Comparison of ENCODE assay signal across 27 mouse cellular contexts in genomic region chr9:85079975-85080374, GRCm38 (mm10).
DNase-seq lines count a peak whose midpoint lies in the region; ATAC-seq and TF ChIP-seq lines count a peak whose summit lies in the region.
"Had no signal": no experiment of that assay in that cellular context is flagged by ENCODE, and none has a peak within 500 bp of the region (broad histone marks: within the 10 kb centered on the region; RNA-seq: fewer than 3 reads in every experiment).

No protein-coding gene starts in this region.

- DNase-seq in stomach, postnatal 0 days (ENCODE audit: low spot score) = no peak
- DNase-seq in liver, embryonic 13.5 days = no peak
- DNase-seq in yolk sac, embryonic 10.5 days (ENCODE audit: low spot score) = peak; percentile 73
- DNase-seq in gastrocnemius, postnatal 36 days = no peak
- no peak for DNase-seq in adrenal gland, postnatal 36 days
- DNase-seq: adrenal gland, adult 8-10 months; B cell, adult 2 months; cerebellum, adult 2 months; cerebellum, postnatal 25 days; layer of hippocampus, postnatal 36 days; right cerebral cortex, adult 18-20 months; right cerebral cortex, postnatal 4 days had no signal

- no peaks in the 10 kb centered on the region for H3K36me3 ChIP-seq in kidney, embryonic 16.5 days (ENCODE audit: insufficient read depth, low read length)
- H3K36me3 ChIP-seq in kidney, embryonic 14.5 days (ENCODE audit: control insufficient read depth, insufficient read depth, low read length) = no peaks in the 10 kb centered on the region
- H3K36me3 ChIP-seq in stomach, embryonic 15.5 days = no peaks in the 10 kb centered on the region
- H3K36me3 ChIP-seq in stomach, postnatal 0 days (ENCODE audit: control insufficient read depth, insufficient read depth, low read length) = no peaks in the 10 kb centered on the region
- H3K36me3 ChIP-seq in liver, embryonic 13.5 days = no peaks in the 10 kb centered on the region
- H3K36me3 ChIP-seq: embryonic facial prominence, embryonic 13.5 days; forebrain, embryonic 12.5 days; G1E; hindbrain, embryonic 12.5 days; limb, embryonic 12.5 days; lung, embryonic 15.5 days; neural tube, embryonic 15.5 days had no signal

- TF ChIP-seq EP300 in stomach, postnatal 0 days (optimal IDR thresholded peaks at IDR 0.05) = no peak

- intact Hi-C loops in gastrocnemius, postnatal 36 days (cut with DNase I) = no loop called here

- TF ChIP-seq CTCF in stomach, postnatal 0 days (IDR thresholded peaks at IDR 0.05; ENCODE audit: low read depth) = no peak

- no peaks in the 10 kb centered on the region for H3K4me1 ChIP-seq in kidney, embryonic 16.5 days (ENCODE audit: insufficient read depth, low read length)
- no peaks in the 10 kb centered on the region for H3K4me1 ChIP-seq in kidney, embryonic 14.5 days (ENCODE audit: control insufficient read depth, insufficient read depth, low read length)
- H3K4me1 ChIP-seq in stomach, embryonic 15.5 days = no peaks in the 10 kb centered on the region
- H3K4me1 ChIP-seq in stomach, postnatal 0 days (replicated peaks; ENCODE audit: control insufficient read depth, insufficient read depth) = no peaks in the 10 kb centered on the region
- no peaks in the 10 kb centered on the region for H3K4me1 ChIP-seq in liver, embryonic 13.5 days (replicated peaks)
- H3K4me1 ChIP-seq: embryonic facial prominence, embryonic 13.5 days; forebrain, embryonic 12.5 days; hindbrain, embryonic 12.5 days; limb, embryonic 12.5 days; lung, embryonic 15.5 days; neural tube, embryonic 15.5 days had no signal

- 71% methylated on average over 5 of the region's 5 CpGs for WGBS in kidney, embryonic 16.5 days
- WGBS in kidney, embryonic 14.5 days = 79% methylated on average over 5 of the region's 5 CpGs
- WGBS in stomach, embryonic 15.5 days = 43% methylated on average over 5 of the region's 5 CpGs
- WGBS in stomach, postnatal 0 days = 35% methylated on average over 5 of the region's 5 CpGs
- 58% methylated on average over 5 of the region's 5 CpGs for WGBS in liver, embryonic 13.5 days (ENCODE audit: insufficient replicate concordance)

- no peak overlapping the region for H3K27ac ChIP-seq in kidney, embryonic 16.5 days (ENCODE audit: low read length)
- H3K27ac ChIP-seq in kidney, embryonic 14.5 days (ENCODE audit: low read depth, low read length) = no peak overlapping the region
- H3K27ac ChIP-seq in stomach, embryonic 15.5 days = no peak overlapping the region
- no peak overlapping the region for H3K27ac ChIP-seq in stomach, postnatal 0 days (replicated peaks)
- H3K27ac ChIP-seq in liver, embryonic 13.5 days = no peak overlapping the region
- H3K27ac ChIP-seq: embryonic facial prominence, embryonic 13.5 days; forebrain, embryonic 12.5 days; hindbrain, embryonic 12.5 days; layer of hippocampus, adult 2 months; limb, embryonic 12.5 days; lung, embryonic 15.5 days; neural tube, embryonic 15.5 days had no signal

- peak; percentile 35; the same call in 1 of the 2 replicates for ATAC-seq in kidney, embryonic 16.5 days (ENCODE audit: low FRiP score, low TSS enrichment)
- no peak for ATAC-seq in kidney, embryonic 14.5 days (ENCODE audit: low FRiP score, low TSS enrichment)
- peak; percentile 35; the same call in 1 of the 2 replicates for ATAC-seq in stomach, embryonic 15.5 days (ENCODE audit: insufficient read depth, low FRiP score, low read depth)
- no peak for ATAC-seq in stomach, postnatal 0 days (ENCODE audit: low FRiP score, low TSS enrichment)
- peak; percentile 86 for ATAC-seq in liver, embryonic 13.5 days (ENCODE audit: low read depth)
- ATAC-seq: Patski had no signal

- no peak overlapping the region for H3K4me3 ChIP-seq in kidney, embryonic 16.5 days (ENCODE audit: low read length)
- H3K4me3 ChIP-seq in kidney, embryonic 14.5 days (ENCODE audit: low read length) = no peak overlapping the region
- H3K4me3 ChIP-seq in stomach, embryonic 15.5 days (replicated peaks) = no peak overlapping the region
- no peak overlapping the region for H3K4me3 ChIP-seq in stomach, postnatal 0 days (ENCODE audit: low read depth, low read length)
- H3K4me3 ChIP-seq in liver, embryonic 13.5 days (replicated peaks) = no peak overlapping the region
- H3K4me3 ChIP-seq: embryonic facial prominence, embryonic 13.5 days; erythroblast, embryonic 14.5 days; forebrain, embryonic 12.5 days; hindbrain, embryonic 12.5 days; layer of hippocampus, adult 2 months; limb, embryonic 12.5 days; lung, embryonic 15.5 days; neural tube, embryonic 15.5 days had no signal

- H3K4me2 ChIP-seq in kidney, embryonic 16.5 days (replicated peaks; ENCODE audit: low read depth, low read length) = no peak overlapping the region
- no peak overlapping the region for H3K4me2 ChIP-seq in kidney, embryonic 14.5 days (replicated peaks; ENCODE audit: low read depth, low read length)
- no peak overlapping the region for H3K4me2 ChIP-seq in stomach, embryonic 15.5 days
- no peak overlapping the region for H3K4me2 ChIP-seq in stomach, postnatal 0 days (replicated peaks; ENCODE audit: low read depth)
- H3K4me2 ChIP-seq in liver, embryonic 13.5 days = no peak overlapping the region
- H3K4me2 ChIP-seq: embryonic facial prominence, embryonic 13.5 days; forebrain, embryonic 12.5 days; hindbrain, embryonic 12.5 days; limb, embryonic 12.5 days; lung, embryonic 15.5 days; midbrain, embryonic 11.5 days; neural tube, embryonic 15.5 days had no signal

- no peak overlapping the region for H3K9ac ChIP-seq in kidney, embryonic 16.5 days (replicated peaks; ENCODE audit: low read length)
- no peak overlapping the region for H3K9ac ChIP-seq in kidney, embryonic 14.5 days (ENCODE audit: low read depth, low read length)
- H3K9ac ChIP-seq in stomach, embryonic 15.5 days = no peak overlapping the region
- no peak overlapping the region for H3K9ac ChIP-seq in stomach, postnatal 0 days (ENCODE audit: low read length)
- H3K9ac ChIP-seq in liver, embryonic 13.5 days = no peak overlapping the region
- H3K9ac ChIP-seq: embryonic facial prominence, embryonic 13.5 days; forebrain, embryonic 12.5 days; hindbrain, embryonic 12.5 days; limb, embryonic 12.5 days; lung, embryonic 15.5 days; neural tube, embryonic 15.5 days had no signal

- no peaks in the 10 kb centered on the region for H3K9me3 ChIP-seq in kidney, embryonic 16.5 days (ENCODE audit: low read length)
- H3K9me3 ChIP-seq in kidney, embryonic 14.5 days (ENCODE audit: control insufficient read depth, low read length) = no peaks in the 10 kb centered on the region
- H3K9me3 ChIP-seq in stomach, embryonic 15.5 days = no peaks in the 10 kb centered on the region
- no peaks in the 10 kb centered on the region for H3K9me3 ChIP-seq in stomach, postnatal 0 days (ENCODE audit: control insufficient read depth, low read length)
- no peaks in the 10 kb centered on the region for H3K9me3 ChIP-seq in liver, embryonic 13.5 days (replicated peaks)
- H3K9me3 ChIP-seq: embryonic facial prominence, embryonic 13.5 days; forebrain, embryonic 12.5 days; G1E; hindbrain, embryonic 12.5 days; limb, embryonic 12.5 days; lung, embryonic 15.5 days; neural tube, embryonic 15.5 days had no signal

- no peaks in the 10 kb centered on the region for H3K27me3 ChIP-seq in kidney, embryonic 16.5 days (ENCODE audit: insufficient read depth, low read length)
- no peaks in the 10 kb centered on the region for H3K27me3 ChIP-seq in kidney, embryonic 14.5 days (ENCODE audit: control insufficient read depth, insufficient read depth, low read length)
- no peaks in the 10 kb centered on the region for H3K27me3 ChIP-seq in stomach, embryonic 15.5 days (replicated peaks)
- H3K27me3 ChIP-seq in stomach, postnatal 0 days (ENCODE audit: control insufficient read depth, insufficient read depth, low read length) = no peaks in the 10 kb centered on the region
- H3K27me3 ChIP-seq in liver, embryonic 13.5 days = no peaks in the 10 kb centered on the region
- H3K27me3 ChIP-seq: CH12.LX; embryonic facial prominence, embryonic 13.5 days; forebrain, embryonic 12.5 days; hindbrain, embryonic 12.5 days; limb, embryonic 12.5 days; lung, embryonic 15.5 days; neural tube, embryonic 15.5 days; Patski had no signal

Comparison
In these comparisons a context has a peak if more than half of its experiments do, and no peak if none do; other contexts are left out.
1. ATAC-seq: peak in kidney, embryonic 16.5 days (single experiment), stomach, embryonic 15.5 days (single experiment) and liver, embryonic 13.5 days (single experiment); none in kidney, embryonic 14.5 days (single experiment) and stomach, postnatal 0 days (single experiment).